Mouse (Mus musculus): ENCODE measurements around the gene Rab30.

DNA sequence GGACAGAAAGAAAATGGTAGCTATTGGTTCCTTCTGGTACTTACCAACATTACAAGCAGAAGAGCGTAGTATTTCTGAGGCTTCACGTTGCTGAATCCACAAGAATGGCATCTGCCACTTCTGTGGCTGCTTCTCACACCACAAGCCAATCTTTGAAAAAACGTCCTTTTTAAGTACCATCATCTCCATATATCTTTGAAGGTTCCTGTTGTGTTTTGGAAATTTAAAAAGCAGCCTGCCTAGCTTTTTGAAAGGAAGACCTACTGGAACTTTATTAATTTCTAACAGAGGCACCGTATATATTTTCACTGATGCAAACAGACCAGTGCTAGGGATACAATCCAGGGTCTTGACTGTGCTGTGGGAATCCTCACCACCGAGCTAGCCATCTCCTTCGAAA lies 1.4 kb upstream of the Rab30 start:
- no peak for TF ChIP-seq CTCF (IDR thresholded peaks at IDR 0.05; ENCODE audit: control insufficient read depth, insufficient read depth, insufficient read length)
- TF ChIP-seq USF1 (IDR thresholded peaks at IDR 0.05; ENCODE audit: low read depth), result no peak
- no peak for TF ChIP-seq MYOG (IDR thresholded peaks at IDR 0.05; ENCODE audit: control insufficient read depth, extremely low read depth, insufficient read length)
- no peak for TF ChIP-seq MYOD1 (IDR thresholded peaks at IDR 0.05; ENCODE audit: control insufficient read depth, insufficient read length, low read depth)
- TF ChIP-seq MAX (IDR thresholded peaks at IDR 0.05), result no peak
- no peak for TF ChIP-seq FOSL1 (IDR thresholded peaks at IDR 0.05; ENCODE audit: insufficient read depth, low read length, poor library complexity, severe bottlenecking)
- no peak for TF ChIP-seq CEBPB (IDR thresholded peaks at IDR 0.05; ENCODE audit: low read depth)

All from C2C12 (cell line).